Mouse (Mus musculus): ENCODE results near the gene Tfeb.

Gene Tfeb

GRCm38 (mm10) chr17:47832501-47833028 lies 95.7 kb downstream of the Tfeb start:
- DNase-seq (ENCODE audit: low read depth, low spot score) = peak; percentile 44

- peak; percentile 73 for DNase-seq (ENCODE audit: low read depth, low spot score)
These were observed 96.3 kb downstream of the Tfeb start for GRCm38 (mm10) chr17:47833029-47833627.

GRCm38 (mm10) chr17:47833628-47834481 lies 97.0 kb downstream of the Tfeb start:
- DNase-seq (ENCODE audit: low read depth, low spot score) = peak; percentile 30

- DNase-seq (ENCODE audit: low read depth, low spot score) = peak; percentile 36
These were observed 97.6 kb downstream of the Tfeb start, which contains the start of gene Mdfi for GRCm38 (mm10) chr17:47834482-47834767. Gene Mdfi (minus strand): TSS chr17:47834691.

GRCm38 (mm10) chr17:47837808-47838207 lies 101.0 kb downstream of the Tfeb start:
- no peak for DNase-seq (ENCODE audit: low read depth, low spot score)

- no peak for DNase-seq (ENCODE audit: low read depth, low spot score)
These were observed 104.7 kb downstream of the Tfeb start for GRCm38 (mm10) chr17:47841521-47841920.
